Mouse (Mus musculus) spleen, adult 2 months (tissue): ENCODE data around the gene Ets1.

ENCODE experiments used
- CTCF ChIP-seq: fragments of 200-500 bp; IDR thresholded peaks from 2 replicates; pipeline ENCODE4 v1.5.1; 2011; ENCODE audit warnings: mild to moderate bottlenecking, inconsistent platforms; ENCODE audit not compliant: insufficient read depth, insufficient read length, insufficient replicate concordance; ENCODE audit errors: extremely low read depth
- POLR2A ChIP-seq: fragments of 200-500 bp; IDR thresholded peaks from 2 replicates; pipeline ENCODE4 v1.6.1; 2011; ENCODE audit warnings: low read depth, low read length, inconsistent platforms

- TF ChIP-seq CTCF (no peak), POLR2A (no peak)
These were observed 66.9 kb downstream of the Ets1 start for GRCm38 (mm10) chr9:32702836-32703395.
